Mouse (Mus musculus): ENCODE data around the gene Recql. TPM values are rescaled to one million over a fixed set of nuclear protein-coding genes. Genes with fewer than 3 reads are reported as not detected.
"Not testable (repeated sequence)": the region's sequence is repeated elsewhere in the genome, so short reads cannot be mapped to it uniquely, and the experiment has no call there.

Recql gene
- total RNA-seq, 2 experiments from 2014 or later, result 22.2 to 25.2 TPM

DNA sequence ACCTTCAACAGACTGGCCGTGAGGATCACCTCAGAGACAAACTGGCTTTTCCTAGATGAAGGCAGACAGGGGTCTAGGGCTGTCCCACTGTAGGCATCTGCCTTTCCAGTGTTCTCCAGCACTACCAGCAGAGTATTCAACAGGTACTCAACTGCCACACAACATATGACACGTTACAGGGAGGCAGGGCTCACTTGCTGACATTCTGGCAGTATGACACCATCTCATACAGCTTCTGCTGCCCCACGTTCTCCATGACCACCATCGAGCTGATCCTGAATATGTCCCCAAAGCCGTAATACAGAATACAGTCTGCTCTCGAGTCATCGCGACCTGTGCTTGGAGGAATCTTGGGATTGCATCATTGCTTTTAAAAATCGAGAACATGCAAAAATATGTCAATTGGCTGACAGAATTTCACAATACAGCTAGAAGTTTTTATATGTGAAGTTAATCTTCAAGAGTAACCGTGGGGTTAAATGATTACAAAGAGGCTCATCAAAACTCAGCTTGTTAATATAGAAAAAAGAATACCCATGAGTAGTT lies 20.3 kb downstream of the Recql start:
- no peak for DNase-seq (ENCODE audit: low spot score in 2 of 2)

DNA sequence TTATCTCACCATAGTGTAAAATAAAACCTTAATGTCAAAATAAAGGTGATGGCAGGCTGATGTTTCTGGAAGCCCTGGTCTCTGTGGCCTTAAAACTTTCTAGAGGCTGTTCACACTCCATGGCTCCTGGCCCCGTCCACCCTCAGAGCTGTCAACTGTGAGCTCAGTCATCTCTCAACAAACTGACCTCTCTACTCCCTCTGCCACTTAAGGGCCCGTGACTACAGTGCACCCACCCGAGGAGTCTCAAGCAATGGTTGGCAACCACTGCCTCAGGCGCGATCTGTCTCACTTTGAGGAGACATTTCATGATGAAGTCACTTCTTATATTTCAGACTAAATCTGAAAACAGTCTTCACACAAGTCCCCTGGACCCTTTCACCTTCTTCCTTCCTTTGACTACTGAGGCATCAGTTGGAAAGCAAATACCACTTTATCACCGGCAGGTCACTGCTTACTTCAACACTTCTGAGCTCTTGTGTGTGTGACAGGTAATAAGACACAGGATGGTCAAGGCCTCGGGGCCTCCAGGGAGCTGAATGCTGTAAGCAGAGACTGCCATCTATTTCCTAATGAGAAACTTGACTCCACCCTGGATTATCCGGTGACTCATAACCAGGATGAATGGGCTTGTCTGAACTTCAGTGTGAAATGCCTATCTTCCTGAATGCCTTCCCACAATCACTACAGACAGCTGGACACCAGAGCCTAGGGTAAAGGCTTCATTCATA lies 21.0 kb downstream of the Recql start:
- no peak for DNase-seq (ENCODE audit: low spot score in 2 of 2)

DNA sequence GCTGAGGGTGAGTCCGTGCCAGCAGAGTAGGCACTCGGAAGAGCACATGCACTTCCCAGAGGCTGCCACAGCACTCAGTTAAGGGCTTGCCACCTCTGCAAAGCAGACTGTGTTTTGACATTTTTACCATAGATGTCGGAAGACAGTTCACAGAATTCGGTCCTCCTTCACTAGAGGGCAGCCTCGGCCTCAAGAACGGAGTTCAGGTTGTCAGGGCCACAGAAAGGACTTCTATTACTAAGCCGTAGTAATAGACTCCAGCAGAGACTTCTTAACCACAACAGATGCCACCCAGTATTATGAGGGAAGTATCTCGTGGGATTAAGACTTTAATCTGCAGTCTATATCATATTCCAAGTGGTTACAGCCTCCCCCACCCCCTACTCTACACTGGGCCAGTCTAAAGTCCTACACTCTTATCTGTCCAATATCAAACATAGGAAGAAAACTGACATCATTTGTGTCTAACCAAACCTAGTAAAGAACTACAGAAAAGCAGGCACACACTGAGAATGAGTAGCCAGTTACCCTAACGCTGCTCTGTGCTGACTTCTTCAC lies 23.8 kb downstream of the Recql start:
- no peak for DNase-seq (ENCODE audit: low spot score in 2 of 2)

DNA sequence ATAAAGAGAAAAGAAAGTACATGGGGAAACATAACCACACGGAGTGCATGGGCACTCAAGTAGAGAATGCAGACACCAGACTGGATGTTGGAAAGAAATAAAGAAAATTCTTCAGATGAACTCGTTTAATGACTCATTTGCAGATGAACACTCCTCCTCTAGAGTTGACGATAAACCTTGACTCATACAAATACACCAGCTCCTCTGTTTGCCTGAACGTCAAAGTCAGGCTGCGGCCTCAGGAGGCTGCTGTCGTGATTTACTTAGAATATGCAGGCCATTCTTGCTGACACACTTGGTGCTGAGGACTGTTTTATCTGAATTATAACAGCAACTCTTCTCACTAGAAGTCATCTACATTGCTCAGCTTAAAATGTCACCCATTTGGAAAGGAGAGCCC lies 24.9 kb downstream of the Recql start:
- DNase-seq (ENCODE audit: low spot score in 2 of 2), result no peak

DNA sequence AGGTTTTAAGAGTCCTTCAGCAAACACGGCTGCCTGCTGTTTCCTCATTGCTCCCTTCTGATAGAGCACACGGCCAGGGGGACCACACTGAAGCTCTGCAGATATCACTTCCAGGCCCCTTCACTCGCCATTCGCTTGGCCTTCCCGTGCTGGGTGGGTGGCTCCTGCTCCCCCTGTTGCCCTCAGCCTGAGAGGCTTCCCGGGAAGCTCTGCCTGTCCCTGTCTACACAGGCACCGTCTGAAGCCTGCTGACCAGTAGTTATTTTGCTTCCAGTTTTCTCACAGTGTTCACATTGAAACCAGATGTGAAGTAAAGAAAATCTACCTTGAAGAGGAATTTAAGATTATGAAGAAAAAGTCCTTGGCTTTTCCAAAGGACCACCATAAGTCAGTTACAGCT lies 29.8 kb downstream of the Recql start:
- DNase-seq (ENCODE audit: low spot score in 2 of 2), result no peak

DNA sequence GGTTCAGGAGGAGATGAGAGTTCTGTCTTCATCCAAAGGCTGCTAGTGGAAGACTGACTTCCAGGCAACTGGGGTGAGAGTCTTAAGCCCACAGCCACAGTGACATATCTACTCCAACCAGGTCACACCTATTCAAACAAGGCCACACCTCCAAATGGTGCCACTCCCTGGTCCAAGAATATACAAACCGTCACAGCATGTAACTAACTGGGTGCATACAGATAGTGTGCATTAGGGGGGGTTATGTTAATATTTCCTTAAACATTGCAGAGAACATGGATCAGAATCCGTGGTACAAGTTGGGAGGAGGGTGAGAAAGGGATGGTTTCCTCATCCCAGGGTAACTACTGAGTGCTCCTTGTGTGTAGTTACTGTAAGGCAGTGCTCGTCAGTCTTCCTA lies 34.8 kb downstream of the Recql start:
- not testable (repeated sequence) for DNase-seq (ENCODE audit: low spot score in 2 of 2)

DNA sequence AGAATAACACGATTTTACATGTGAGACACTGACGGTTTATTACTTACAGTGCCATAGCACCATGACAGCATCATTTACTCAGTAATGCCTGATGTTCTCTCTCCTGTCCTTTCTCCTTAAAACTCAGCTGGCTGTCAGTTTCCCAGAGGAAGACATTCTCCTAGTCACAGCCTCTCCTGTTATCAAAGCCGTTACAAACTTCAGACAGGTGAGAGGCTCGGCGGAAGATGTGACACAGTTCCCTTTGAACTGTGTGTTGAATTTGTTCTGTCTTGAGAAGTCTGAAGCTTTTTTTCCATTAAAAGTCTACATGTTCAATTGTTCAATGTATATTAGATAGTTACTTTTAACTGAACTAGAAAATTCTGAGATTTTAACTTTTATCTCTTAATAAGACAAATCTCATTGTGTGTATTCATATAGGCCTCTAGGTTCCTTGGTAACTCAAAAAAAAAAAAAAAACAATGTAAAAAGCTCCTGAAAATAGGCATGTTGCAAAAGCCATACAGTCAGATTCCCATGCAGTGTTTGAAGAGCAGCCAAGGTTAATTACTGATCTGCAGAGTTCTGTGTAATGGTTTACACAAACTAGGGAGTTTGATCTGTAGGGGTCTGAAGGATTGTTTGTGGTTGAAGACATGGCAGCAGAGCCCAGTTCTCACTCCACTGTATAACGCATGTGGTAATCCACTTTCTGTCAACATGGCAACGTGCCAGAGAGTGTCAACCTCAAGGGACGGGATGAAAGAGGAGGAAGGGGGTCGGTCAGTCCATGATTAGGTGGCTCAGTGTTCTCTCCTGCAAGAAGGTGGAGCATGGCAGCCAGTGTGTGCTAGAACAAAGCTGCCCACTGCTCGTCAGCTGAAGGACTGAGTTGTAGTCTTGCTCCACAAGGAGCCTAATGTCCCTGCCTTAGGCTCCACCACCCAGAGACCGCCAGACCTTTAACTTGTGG lies 39.2 kb downstream of the Recql start:
- no peak for DNase-seq (ENCODE audit: low spot score in 2 of 2)

DNA sequence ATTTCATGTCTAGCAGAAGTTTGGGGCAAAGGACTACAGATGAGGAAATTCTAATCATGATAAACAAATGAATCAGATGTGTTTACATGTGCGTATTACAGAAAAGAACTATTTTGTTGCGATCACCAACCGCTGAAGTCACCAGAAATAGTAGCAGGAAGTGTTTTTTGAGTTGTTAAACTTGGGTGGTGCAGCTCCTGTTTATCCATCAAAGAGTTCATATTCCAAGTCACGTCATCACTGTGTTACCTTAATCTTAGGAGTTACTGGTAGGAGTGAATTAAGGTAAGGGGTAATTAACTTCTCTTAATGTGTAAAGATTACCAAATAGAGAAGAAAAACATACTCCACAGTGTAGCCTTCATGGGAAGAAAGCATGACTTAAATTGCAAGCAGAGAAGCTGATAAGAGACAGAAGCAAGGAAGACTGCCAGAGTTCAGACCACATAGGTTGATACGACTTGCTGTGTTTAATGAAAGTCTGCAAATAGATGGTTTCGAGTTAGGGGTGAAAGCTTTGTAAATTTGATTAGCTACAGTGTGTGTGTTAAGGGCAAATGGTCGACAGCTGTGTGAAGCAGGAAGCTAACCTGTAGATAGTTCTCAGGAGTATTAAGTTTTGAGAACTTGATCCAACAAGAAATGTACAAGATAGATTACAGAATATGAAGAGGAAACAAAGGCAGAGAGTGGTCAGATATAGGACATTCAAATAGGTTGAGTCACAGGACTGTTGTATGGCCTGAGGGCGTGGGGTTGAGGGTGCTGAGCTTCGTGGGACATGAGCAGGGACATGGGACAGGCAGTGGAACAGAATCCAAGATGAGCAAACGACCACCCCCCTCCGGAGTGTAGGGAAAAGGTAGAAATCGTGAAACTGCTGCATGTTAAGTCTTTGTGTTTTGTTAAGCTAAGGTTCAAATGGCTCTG lies 40.4 kb downstream of the Recql start:
- no peak for DNase-seq (ENCODE audit: low spot score in 2 of 2)

DNA sequence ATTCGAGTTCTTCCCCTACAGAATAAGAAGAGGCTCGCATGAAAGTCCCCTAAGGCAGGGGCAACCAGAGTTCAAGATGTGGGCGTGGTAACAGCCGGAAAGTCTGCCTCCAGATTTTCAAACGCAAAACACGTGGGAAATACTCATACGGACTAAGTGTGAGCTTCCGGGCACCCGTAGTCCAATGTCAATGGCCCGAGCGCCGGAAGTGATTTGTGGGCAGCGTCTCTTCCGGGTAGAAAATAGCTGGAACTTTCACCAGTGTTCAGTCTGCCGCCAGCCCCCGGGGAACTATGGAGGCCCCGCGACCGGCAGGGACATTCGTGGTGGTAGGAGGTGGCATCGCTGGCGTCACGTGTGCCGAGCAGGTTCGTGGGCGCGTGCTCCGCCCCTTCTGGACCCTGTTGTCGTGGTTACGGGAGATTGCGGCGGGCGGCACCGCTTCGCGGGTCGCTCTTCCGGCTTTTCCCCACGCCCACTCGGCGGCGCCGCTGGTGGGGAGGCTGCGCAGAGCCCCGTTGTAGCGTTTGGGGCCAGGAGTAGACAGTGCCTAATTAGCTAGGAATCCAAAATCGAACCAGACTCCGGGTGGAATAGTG lies 41.3 kb downstream of the Recql start, which contains the start of gene Pyroxd1:
Pyroxd1 (plus strand) TSS at position 215 of the 599 bp plus-strand sequence.
- DNase-seq (ENCODE audit: low spot score in 2 of 2), result peak; percentile 91

DNA sequence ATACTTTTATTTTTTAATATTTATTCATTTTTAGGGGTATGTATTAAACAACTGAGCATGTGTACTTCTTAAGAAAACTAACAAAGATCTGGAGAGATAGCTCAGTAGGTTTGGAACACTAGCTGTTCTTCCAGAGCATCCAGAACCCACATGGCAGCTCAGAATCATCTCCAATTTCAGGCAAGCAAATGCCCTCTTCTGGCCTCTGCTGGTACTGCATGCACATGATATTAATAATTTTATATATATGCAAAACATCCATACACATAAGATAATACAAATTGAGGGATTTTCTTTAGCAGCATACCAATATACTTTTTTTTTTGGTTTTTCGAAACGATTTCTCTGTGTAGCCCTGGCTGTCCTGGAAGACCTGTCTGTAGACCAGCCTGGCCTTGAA lies 43.3 kb downstream of the Recql start:
- DNase-seq (ENCODE audit: low spot score in 2 of 2), result peak; percentile 38 to 76

DNA sequence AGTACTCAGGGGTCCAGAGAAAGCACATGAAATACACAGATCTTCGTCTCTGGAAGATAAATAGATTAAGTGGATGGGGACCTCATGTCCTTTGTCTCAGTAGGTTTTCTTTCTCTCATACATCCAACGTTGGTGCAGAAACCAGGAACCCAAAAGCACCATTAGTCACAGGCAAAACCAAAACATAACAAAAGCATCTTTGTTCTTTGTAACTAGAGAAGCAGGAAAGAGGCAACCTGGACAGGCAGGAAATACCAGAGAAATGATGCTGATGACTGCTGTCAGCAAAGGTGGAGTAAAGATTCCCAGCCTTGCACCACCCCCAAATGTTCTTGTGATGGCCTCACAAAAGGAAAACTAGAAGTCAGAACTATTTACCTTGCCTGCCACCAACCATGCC lies 47.3 kb downstream of the Recql start:
- no peak for DNase-seq (ENCODE audit: low spot score in 2 of 2)

DNA sequence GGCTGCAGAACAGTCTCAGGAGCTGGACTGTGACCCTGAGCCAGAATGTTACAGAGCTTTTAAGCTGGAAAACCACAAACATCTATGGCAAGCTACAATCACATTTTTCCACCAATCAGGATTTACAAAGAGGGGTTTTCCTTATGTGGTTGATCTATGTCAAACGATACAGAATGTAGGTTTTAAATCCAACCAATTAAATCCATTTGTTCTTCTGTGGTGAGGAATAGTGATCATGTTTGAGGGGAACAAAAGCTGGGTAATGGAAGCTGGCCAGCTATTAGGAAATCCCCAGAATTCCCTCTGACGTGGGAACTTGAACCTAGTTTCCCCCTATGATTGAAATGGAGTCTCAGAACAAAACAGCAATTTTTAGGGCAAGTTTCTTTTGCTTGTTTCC lies 47.9 kb downstream of the Recql start:
- DNase-seq (ENCODE audit: low spot score in 2 of 2), result no peak

DNA sequence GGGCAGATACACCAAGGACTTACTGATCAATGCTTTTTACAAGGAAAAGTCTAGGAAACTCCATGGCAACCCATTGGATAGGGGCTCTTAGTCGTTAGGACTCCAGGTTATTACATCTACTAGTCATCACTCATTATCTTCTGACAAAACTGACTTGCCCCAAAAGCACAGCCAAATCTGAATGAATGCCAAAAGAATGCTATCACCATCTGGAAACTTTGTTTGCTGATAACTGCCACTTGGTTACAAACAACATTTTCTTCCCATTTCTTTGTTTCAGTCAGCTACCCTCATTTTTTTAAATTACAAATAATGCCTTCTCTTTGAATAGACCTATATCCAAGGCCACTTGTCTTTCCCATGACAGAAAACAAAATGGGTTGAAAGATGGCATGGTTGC lies 57.7 kb downstream of the Recql start:
- DNase-seq (ENCODE audit: low spot score in 2 of 2), result no peak

DNA sequence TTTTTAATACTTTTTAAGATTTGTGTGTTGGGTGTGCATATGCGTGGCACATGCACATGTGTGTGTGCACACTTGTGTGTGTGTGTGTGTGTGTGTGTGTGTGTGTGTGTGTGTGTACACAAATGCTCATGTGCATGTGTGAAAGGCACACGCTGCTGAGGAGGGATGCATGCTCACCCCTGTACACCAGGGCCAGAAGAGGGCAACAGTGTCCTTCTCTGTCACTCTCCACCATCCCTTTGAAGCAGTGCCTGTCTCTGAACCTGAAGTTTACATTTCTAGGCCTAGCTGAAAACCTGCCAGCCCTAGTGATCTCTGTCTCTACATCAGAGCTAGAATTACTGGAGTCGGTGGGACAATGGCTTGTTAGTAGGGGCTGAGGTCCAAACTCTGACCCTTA lies 60.3 kb downstream of the Recql start:
- DNase-seq (ENCODE audit: low spot score in 2 of 2), result no peak

DNA sequence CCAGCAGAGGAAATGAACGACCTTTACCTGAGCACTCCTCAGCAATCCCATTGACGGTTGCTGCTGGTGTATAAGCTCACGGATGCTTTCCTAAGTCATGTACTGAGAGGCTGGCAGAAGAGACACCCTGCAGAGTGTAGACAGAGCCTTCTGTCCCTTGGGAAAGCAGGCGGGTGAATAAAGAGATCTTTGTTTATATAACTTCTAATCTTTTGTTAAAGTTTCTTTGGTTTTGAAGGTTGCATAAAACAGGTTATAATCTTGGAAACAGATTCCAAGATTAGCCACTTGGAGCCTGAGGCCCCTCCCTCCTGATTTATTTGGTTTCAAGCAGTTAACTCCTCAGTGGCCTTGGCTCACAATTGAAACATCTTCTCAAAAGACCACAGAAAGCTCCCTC lies 64.0 kb downstream of the Recql start, which contains the start of gene Slco1a5:
Slco1a5 (minus strand) TSS at position 101 of the 400 bp plus-strand sequence.
- DNase-seq (ENCODE audit: low spot score in 2 of 2), result no peak

DNA sequence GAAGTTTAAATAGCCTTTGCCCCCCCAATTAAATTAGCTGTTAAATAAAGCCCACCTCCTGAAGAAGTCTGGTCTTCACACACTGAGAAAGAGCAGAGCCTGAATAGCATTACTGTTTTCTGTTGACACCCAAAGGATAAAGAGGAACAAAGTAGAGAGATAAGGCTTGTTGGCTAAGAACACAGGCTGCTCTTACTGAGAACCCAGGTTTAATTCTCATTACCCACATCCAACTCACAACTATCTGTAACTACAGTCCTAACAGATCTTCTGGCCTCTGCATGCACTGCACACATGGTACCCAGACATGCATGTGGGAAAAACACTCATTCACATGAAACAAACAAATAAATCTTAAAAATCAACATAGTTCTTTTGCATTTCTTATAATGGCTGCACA lies 69.8 kb downstream of the Recql start:
- no peak for DNase-seq (ENCODE audit: low spot score in 2 of 2)

DNA sequence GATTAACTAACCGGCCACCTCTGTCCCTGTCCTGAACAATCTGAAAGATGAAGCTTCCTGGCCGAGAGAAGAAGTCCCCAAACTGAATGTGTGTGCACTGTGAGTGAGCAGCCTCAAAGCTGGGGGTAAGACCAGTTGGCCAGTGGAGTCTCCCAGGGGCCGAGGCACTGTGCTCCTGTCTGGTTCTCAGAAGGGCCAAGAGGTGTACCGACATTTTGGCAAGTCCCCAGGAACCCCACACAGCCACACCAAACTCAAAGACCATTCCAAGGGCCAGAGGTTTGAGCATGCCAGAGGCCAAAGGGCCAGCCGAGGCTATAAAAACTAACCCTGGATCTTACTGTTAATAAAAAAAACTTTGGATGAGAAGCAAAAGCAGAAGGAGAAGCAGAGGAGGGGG lies 72.6 kb downstream of the Recql start:
- DNase-seq (ENCODE audit: low spot score in 2 of 2), result no peak

DNA sequence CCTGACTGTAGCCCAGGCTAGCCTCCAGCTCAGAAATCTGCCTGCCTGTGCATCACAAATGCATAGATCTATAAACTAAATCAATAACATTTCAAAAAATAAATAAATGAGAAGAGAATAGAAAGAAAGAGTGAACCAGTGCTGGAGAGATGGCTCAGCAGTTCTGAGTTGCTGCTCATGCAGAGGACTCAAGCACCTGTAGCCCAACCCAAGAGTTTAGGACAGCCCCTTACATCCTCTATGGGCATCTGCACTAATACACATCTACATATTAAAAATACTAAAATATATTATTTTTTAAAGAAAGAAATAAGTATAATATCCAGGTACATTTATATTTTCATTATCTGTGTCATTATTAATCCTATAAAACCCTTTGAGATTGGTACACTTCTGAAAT lies 81.8 kb downstream of the Recql start:
- no peak for DNase-seq (ENCODE audit: low spot score in 2 of 2)

Measured in layer of hippocampus, postnatal 14 days (tissue).